ENCODE assay signal across 8 mouse cellular contexts in the genomic region with DNA sequence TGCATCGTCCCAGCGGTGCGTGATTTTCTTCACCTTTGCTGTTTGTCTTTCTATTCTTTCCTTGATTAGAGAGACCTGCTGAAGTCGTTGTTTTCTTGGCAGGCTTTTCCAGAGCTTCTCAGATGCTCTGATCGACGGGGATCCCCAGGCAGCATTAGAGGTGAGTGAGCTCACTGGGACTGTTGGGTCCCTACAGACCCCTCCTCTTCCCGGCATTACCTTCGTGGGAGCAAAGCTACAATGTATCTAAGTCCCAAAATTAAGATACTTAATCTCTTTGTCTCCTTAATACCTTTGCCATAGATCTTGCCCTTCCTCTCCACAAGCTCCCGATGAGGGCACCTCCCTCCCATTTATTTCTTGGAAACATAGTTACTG. TPM values are rescaled to one million over a fixed set of nuclear protein-coding genes. Genes with fewer than 3 reads are reported as not detected.
DNase-seq lines count a peak whose midpoint lies in the region; ATAC-seq lines count a peak whose summit lies in the region.

No protein-coding gene starts in this region.

- peak overlapping the region; percentile 80 for H3K9ac ChIP-seq in kidney, embryonic 16.5 days (replicated peaks; ENCODE audit: low read length)
- peak overlapping the region; percentile 83 for H3K9ac ChIP-seq in hindbrain, embryonic 13.5 days
- peak overlapping the region; percentile 75 for H3K9ac ChIP-seq in midbrain, embryonic 15.5 days

- H3K36me3 ChIP-seq in kidney, embryonic 16.5 days (ENCODE audit: insufficient read depth, low read length), result no peaks in the 10 kb centered on the region
- peaks cover 7% of the 10 kb centered on the region; the same call in 1 of the 2 replicates for H3K36me3 ChIP-seq in hindbrain, embryonic 13.5 days
- H3K36me3 ChIP-seq in midbrain, embryonic 15.5 days (replicated peaks), result no peaks in the 10 kb centered on the region

- DNase-seq in kidney, adult 18-20 months, result no peak
- DNase-seq in brain, embryonic 18.5 days (ENCODE audit: low read depth, low spot score), result peak; percentile 6
- no peak for DNase-seq in adrenal gland, postnatal 14 days
- DNase-seq in kidney, adult 9 months, result no peak
- no peak for DNase-seq in spleen, adult 12 weeks (ENCODE audit: low spot score)

- H3K4me1 ChIP-seq in kidney, embryonic 16.5 days (ENCODE audit: insufficient read depth, low read length), result peaks cover 19% of the 10 kb centered on the region
- H3K4me1 ChIP-seq in hindbrain, embryonic 13.5 days (replicated peaks), result peaks cover 26% of the 10 kb centered on the region
- H3K4me1 ChIP-seq in midbrain, embryonic 15.5 days, result peaks cover 27% of the 10 kb centered on the region

- H3K4me2 ChIP-seq in kidney, embryonic 16.5 days (replicated peaks; ENCODE audit: low read depth, low read length), result peak overlapping the region; percentile 90
- H3K4me2 ChIP-seq in hindbrain, embryonic 13.5 days, result peak overlapping the region; percentile 84
- H3K4me2 ChIP-seq in midbrain, embryonic 15.5 days, result peak overlapping the region; percentile 83

- H3K27me3 ChIP-seq in kidney, embryonic 16.5 days (ENCODE audit: insufficient read depth, low read length), result no peaks in the 10 kb centered on the region
- H3K27me3 ChIP-seq in hindbrain, embryonic 13.5 days, result no peaks in the 10 kb centered on the region
- H3K27me3 ChIP-seq in midbrain, embryonic 15.5 days (replicated peaks), result no peaks in the 10 kb centered on the region

- peak; percentile 43 for ATAC-seq in kidney, embryonic 16.5 days (ENCODE audit: low FRiP score, low TSS enrichment)
- ATAC-seq in hindbrain, embryonic 13.5 days (ENCODE audit: low FRiP score), result peak; percentile 47
- ATAC-seq in midbrain, embryonic 15.5 days (replicated peaks), result peak; percentile 57

- peak overlapping the region; percentile 66 for H3K4me3 ChIP-seq in kidney, embryonic 16.5 days (ENCODE audit: low read length)
- H3K4me3 ChIP-seq in hindbrain, embryonic 13.5 days, result peak overlapping the region; percentile 70
- H3K4me3 ChIP-seq in midbrain, embryonic 15.5 days, result peak overlapping the region; percentile 78

- peak overlapping the region; percentile 96 for H3K27ac ChIP-seq in kidney, embryonic 16.5 days (ENCODE audit: low read length)
- H3K27ac ChIP-seq in hindbrain, embryonic 13.5 days, result peak overlapping the region; percentile 97
- H3K27ac ChIP-seq in midbrain, embryonic 15.5 days, result peak overlapping the region; percentile 98

- WGBS in kidney, embryonic 16.5 days, result 0% methylated on average over 9 of the region's 9 CpGs
- WGBS in hindbrain, embryonic 13.5 days, result 2% methylated on average over 9 of the region's 9 CpGs
- WGBS in midbrain, embryonic 15.5 days, result 1% methylated on average over 9 of the region's 9 CpGs

- H3K9me3 ChIP-seq in kidney, embryonic 16.5 days (ENCODE audit: low read length), result no peaks in the 10 kb centered on the region
- no peaks in the 10 kb centered on the region for H3K9me3 ChIP-seq in hindbrain, embryonic 13.5 days
- H3K9me3 ChIP-seq in midbrain, embryonic 15.5 days, result no peaks in the 10 kb centered on the region

RNA-seq across cellular contexts. Expression of gene Sugt1, which starts 0.3 kb away (rescaled TPM):
- polyA plus RNA-seq in kidney, embryonic 16.5 days (2015; fragmentation: Nextera tagmentation; extraction: Ambion mirVana), result 114 and 118 TPM in 2 replicates
- 124 and 128 TPM in 2 replicates for polyA plus RNA-seq in hindbrain, embryonic 13.5 days (2015; fragmentation: Nextera tagmentation; extraction: Ambion mirVana)
- polyA plus RNA-seq in midbrain, embryonic 15.5 days (2015; fragmentation: Nextera tagmentation; extraction: Ambion mirVana), result 100 and 108 TPM in 2 replicates
- total RNA-seq in adrenal gland, postnatal 14 days (2021), result 142 and 161 TPM in 2 replicates
